ENCODE assay signal across 8 mouse cellular contexts in genomic region chr5:114444368-114444692, GRCm38 (mm10). TPM values are rescaled to one million over a fixed set of nuclear protein-coding genes. Genes with fewer than 3 reads are reported as not detected.
DNase-seq lines count a peak whose midpoint lies in the region; ATAC-seq and TF ChIP-seq lines count a peak whose summit lies in the region.

No protein-coding gene starts in this region.

- ATAC-seq in heart, embryonic 12.5 days (ENCODE audit: insufficient number of reproducible peaks, low FRiP score), result no peak
- ATAC-seq in forebrain, embryonic 14.5 days, result no peak; the same call in 1 of the 2 replicates
- no peak for ATAC-seq in liver, embryonic 15.5 days (ENCODE audit: insufficient read depth)
- no peak for ATAC-seq in CD4-positive, CD25-positive, alpha-beta regulatory T cell, adult 4 months

- no peak for TF ChIP-seq CTCF in E14TG2a.4 (conservative IDR thresholded peaks at IDR 0.05; ENCODE audit: low read length)

- H3K36me3 ChIP-seq in heart, embryonic 12.5 days, result peaks cover 21% of the 10 kb centered on the region; the same call in 1 of the 2 replicates
- peaks cover 40% of the 10 kb centered on the region for H3K36me3 ChIP-seq in E14TG2a.4 (ENCODE audit: insufficient read depth, low read length)
- peaks cover 13% of the 10 kb centered on the region; the same call in 1 of the 2 replicates for H3K36me3 ChIP-seq in forebrain, embryonic 14.5 days (ENCODE audit: control insufficient read depth, insufficient read depth, low read length)
- H3K36me3 ChIP-seq in liver, embryonic 15.5 days (replicated peaks), result no peaks in the 10 kb centered on the region

- peak overlapping the region; percentile 78 for H3K4me2 ChIP-seq in heart, embryonic 12.5 days
- peak overlapping the region; percentile 86 for H3K4me2 ChIP-seq in forebrain, embryonic 14.5 days (ENCODE audit: low read length)
- peak overlapping the region; percentile 92 for H3K4me2 ChIP-seq in liver, embryonic 15.5 days

- WGBS in heart, embryonic 12.5 days, result under 1% methylated on average over 21 of the region's 21 CpGs
- WGBS in forebrain, embryonic 14.5 days, result 0% methylated on average over 21 of the region's 21 CpGs
- WGBS in liver, embryonic 15.5 days (ENCODE audit: insufficient replicate concordance), result under 1% methylated on average over 21 of the region's 21 CpGs

- H3K9me3 ChIP-seq in heart, embryonic 12.5 days (replicated peaks), result no peaks in the 10 kb centered on the region
- H3K9me3 ChIP-seq in E14TG2a.4 (ENCODE audit: low read length), result no peaks in the 10 kb centered on the region
- H3K9me3 ChIP-seq in forebrain, embryonic 14.5 days (replicated peaks; ENCODE audit: control insufficient read depth, low read length), result no peaks in the 10 kb centered on the region
- no peaks in the 10 kb centered on the region for H3K9me3 ChIP-seq in liver, embryonic 15.5 days (replicated peaks)

- H3K4me3 ChIP-seq in heart, embryonic 12.5 days, result peak overlapping the region; percentile 77
- peak overlapping the region; percentile 95 for H3K4me3 ChIP-seq in E14TG2a.4 (replicated peaks; ENCODE audit: low read length)
- H3K4me3 ChIP-seq in forebrain, embryonic 14.5 days (ENCODE audit: low read depth, low read length), result peak overlapping the region; percentile 68
- H3K4me3 ChIP-seq in liver, embryonic 15.5 days (replicated peaks), result peak overlapping the region; percentile 68

- DNase-seq in heart, adult 8-10 months (ENCODE audit: low spot score), result no peak
- DNase-seq in forebrain, embryonic 14.5 days (ENCODE audit: low spot score), result no peak
- no peak for DNase-seq in adrenal gland, adult 2 months
- DNase-seq in adrenal gland, postnatal 4 days (ENCODE audit: low spot score in 2 of 2), result no peak

- H3K9ac ChIP-seq in heart, embryonic 12.5 days, result peak overlapping the region; percentile 82
- H3K9ac ChIP-seq in forebrain, embryonic 14.5 days (ENCODE audit: low read length), result peak overlapping the region; percentile 75
- peak overlapping the region; percentile 65 for H3K9ac ChIP-seq in liver, embryonic 15.5 days

- H3K4me1 ChIP-seq in heart, embryonic 12.5 days (replicated peaks), result peaks cover 15% of the 10 kb centered on the region
- H3K4me1 ChIP-seq in E14TG2a.4 (replicated peaks; ENCODE audit: low read depth, low read length), result peaks cover 31% of the 10 kb centered on the region
- H3K4me1 ChIP-seq in forebrain, embryonic 14.5 days (ENCODE audit: control insufficient read depth, insufficient read depth, low read length), result peaks cover 7% of the 10 kb centered on the region
- H3K4me1 ChIP-seq in liver, embryonic 15.5 days (replicated peaks), result peaks cover 24% of the 10 kb centered on the region

- H3K27ac ChIP-seq in heart, embryonic 12.5 days (ENCODE audit: poor library complexity, severe bottlenecking), result no peak overlapping the region
- no peak overlapping the region for H3K27ac ChIP-seq in forebrain, embryonic 14.5 days (ENCODE audit: low read depth, low read length)
- no peak overlapping the region; the same call in 1 of the 2 replicates for H3K27ac ChIP-seq in liver, embryonic 15.5 days (replicated peaks)

- no peaks in the 10 kb centered on the region for H3K27me3 ChIP-seq in heart, embryonic 12.5 days (replicated peaks)
- H3K27me3 ChIP-seq in E14TG2a.4 (ENCODE audit: insufficient read depth, low read length), result no peaks in the 10 kb centered on the region
- H3K27me3 ChIP-seq in forebrain, embryonic 14.5 days (replicated peaks; ENCODE audit: control insufficient read depth, insufficient read depth, low read length), result no peaks in the 10 kb centered on the region
- no peaks in the 10 kb centered on the region for H3K27me3 ChIP-seq in liver, embryonic 15.5 days

RNA-seq across cellular contexts. Expression of gene Mvk, which starts 0.3 kb away (rescaled TPM):
- polyA plus RNA-seq in heart, embryonic 12.5 days (2016; fragmentation: Nextera tagmentation; extraction: Ambion mirVana), result 23.3 and 24.3 TPM in 2 replicates
- total RNA-seq in heart, adult 8-10 months (2022), result 10 to 100 TPM in 2 of 4 experiments, 1 to 10 TPM in 2; 8.3 to 12.7 (median 10.8) TPM
- polyA plus RNA-seq in forebrain, embryonic 14.5 days (2014; fragmentation: Nextera tagmentation; extraction: Ambion mirVana), result 55.9 and 58.6 TPM in 2 replicates
- 32.7 TPM in 2 replicates for polyA plus RNA-seq in liver, embryonic 15.5 days (2015; fragmentation: Nextera tagmentation; extraction: Ambion mirVana)
- 10 to 100 TPM; 32.6 to 34.0 TPM for total RNA-seq in adrenal gland, adult 2 months (2021)
- 60.4 and 73.3 TPM in 2 replicates for polyA plus RNA-seq in adrenal gland, adult 2 months (2012; rRNA removed)
- polyA plus RNA-seq in CD4-positive, CD25-positive, alpha-beta regulatory T cell, adult 4 months (2017; shearing (Covaris generic)), result 10 to 100 TPM; 11.2 to 17.5 TPM
- 10 to 100 TPM; 21.5 to 23.6 TPM for total RNA-seq in adrenal gland, postnatal 4 days (2021)

RNA-seq across cellular contexts. Expression of gene Mmab, which starts 0.5 kb away (rescaled TPM):
- polyA plus RNA-seq in heart, embryonic 12.5 days (2016; fragmentation: Nextera tagmentation; extraction: Ambion mirVana), result 27.8 and 29.2 TPM in 2 replicates
- total RNA-seq in heart, adult 8-10 months (2022), result 10 to 100 TPM; 26.8 to 32.6 (median 27.5) TPM
- 18.2 and 18.6 TPM in 2 replicates for polyA plus RNA-seq in forebrain, embryonic 14.5 days (2014; fragmentation: Nextera tagmentation; extraction: Ambion mirVana)
- polyA plus RNA-seq in liver, embryonic 15.5 days (2015; fragmentation: Nextera tagmentation; extraction: Ambion mirVana), result 10.3 and 11.0 TPM in 2 replicates
- 10 to 100 TPM; 21.2 to 23.1 TPM for total RNA-seq in adrenal gland, adult 2 months (2021)
- 27.4 and 37.4 TPM in 2 replicates for polyA plus RNA-seq in adrenal gland, adult 2 months (2012; rRNA removed)
- polyA plus RNA-seq in CD4-positive, CD25-positive, alpha-beta regulatory T cell, adult 4 months (2017; shearing (Covaris generic)), result 1 to 10 TPM; 5.0 to 7.4 TPM
- 10 to 100 TPM; 18.1 to 18.2 TPM for total RNA-seq in adrenal gland, postnatal 4 days (2021)
